ENCODE assay signal across 8 mouse cellular contexts in the genomic region with DNA sequence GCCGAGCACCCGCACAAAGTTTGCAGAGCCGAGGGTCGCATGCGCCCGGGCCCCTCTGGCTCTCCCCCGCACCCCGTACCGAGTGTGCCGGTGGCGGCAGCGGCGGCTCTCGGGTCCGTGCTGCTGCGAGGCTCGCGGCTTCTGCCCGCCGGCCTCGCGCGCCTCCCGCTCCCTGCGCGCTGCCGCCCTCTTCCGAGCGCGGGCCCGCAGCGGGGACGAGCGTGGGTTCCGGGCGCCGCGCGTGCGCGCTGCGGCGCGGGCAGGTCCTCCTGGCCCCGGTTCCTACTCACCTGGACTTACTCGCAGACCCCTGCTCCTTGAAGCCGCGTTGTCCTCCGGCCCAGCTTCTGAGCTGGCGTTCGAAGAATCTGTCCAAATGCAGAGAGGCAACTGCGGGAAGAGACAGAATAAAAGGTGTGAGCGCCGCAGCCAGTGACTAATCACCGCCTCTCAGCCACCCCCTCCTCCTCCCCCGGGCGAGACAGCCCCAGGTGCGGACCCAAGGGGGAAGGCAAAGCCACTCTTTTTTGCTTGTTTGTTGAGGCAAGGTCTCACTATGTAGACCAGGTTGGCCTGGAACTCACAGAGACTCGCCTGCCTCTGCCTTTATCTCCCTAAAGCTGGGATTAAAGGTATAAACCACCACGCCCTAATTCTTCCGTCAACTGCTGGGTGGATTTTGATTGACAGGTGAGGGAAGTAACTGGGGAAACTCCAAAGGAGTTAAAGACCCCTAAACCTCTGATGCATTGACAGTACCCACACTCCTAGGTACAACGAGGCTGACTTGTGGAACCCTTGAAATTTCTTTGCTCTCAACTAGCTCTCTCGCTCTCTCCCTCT. TPM values are rescaled to one million over a fixed set of nuclear protein-coding genes. Genes with fewer than 3 reads are reported as not detected.
DNase-seq lines count a peak whose midpoint lies in the region; ATAC-seq lines count a peak whose summit lies in the region.

No protein-coding gene starts in this region.

- 1% methylated on average over 63 of the region's 63 CpGs for WGBS in heart, embryonic 12.5 days
- WGBS in kidney, embryonic 16.5 days, result 2% methylated on average over 57 of the region's 63 CpGs
- 2% methylated on average over 30 of the region's 63 CpGs for WGBS in lung, embryonic 16.5 days

- peak; percentile 51 for DNase-seq in embryo, embryonic 11.5 days (ENCODE audit: low read depth, low spot score)
- DNase-seq in retina, postnatal 1 day, result peak; percentile 77
- DNase-seq in urinary bladder, postnatal 36 days (ENCODE audit: low spot score in 2 of 2), result peak; percentile 43 to 55

- peak overlapping the region; percentile 89 for H3K4me2 ChIP-seq in heart, embryonic 12.5 days
- H3K4me2 ChIP-seq in kidney, embryonic 16.5 days (replicated peaks; ENCODE audit: low read depth, low read length), result peak overlapping the region; percentile 91
- H3K4me2 ChIP-seq in lung, embryonic 16.5 days (ENCODE audit: low read depth, low read length), result peak overlapping the region; percentile 93

- H3K4me1 ChIP-seq in heart, embryonic 12.5 days (replicated peaks), result peaks cover 29% of the 10 kb centered on the region
- H3K4me1 ChIP-seq in kidney, embryonic 16.5 days (ENCODE audit: insufficient read depth, low read length), result peaks cover 31% of the 10 kb centered on the region
- peaks cover 22% of the 10 kb centered on the region for H3K4me1 ChIP-seq in lung, embryonic 16.5 days (replicated peaks; ENCODE audit: control insufficient read depth, insufficient read depth, low read length)

- H3K4me3 ChIP-seq in heart, embryonic 12.5 days, result peak overlapping the region; percentile 72
- H3K4me3 ChIP-seq in kidney, embryonic 16.5 days (ENCODE audit: low read length), result peak overlapping the region; percentile 70
- H3K4me3 ChIP-seq in lung, embryonic 16.5 days (ENCODE audit: low read length), result peak overlapping the region; percentile 73

- H3K27ac ChIP-seq in heart, embryonic 12.5 days (ENCODE audit: poor library complexity, severe bottlenecking), result no peak overlapping the region
- peak overlapping the region; percentile 53 for H3K27ac ChIP-seq in kidney, embryonic 16.5 days (ENCODE audit: low read length)
- peak overlapping the region; percentile 86 for H3K27ac ChIP-seq in lung, embryonic 16.5 days (ENCODE audit: low read length)

- H3K9ac ChIP-seq in heart, embryonic 12.5 days, result peak overlapping the region; percentile 77
- H3K9ac ChIP-seq in kidney, embryonic 16.5 days (replicated peaks; ENCODE audit: low read length), result peak overlapping the region; percentile 81
- H3K9ac ChIP-seq in lung, embryonic 16.5 days (ENCODE audit: low read length), result peak overlapping the region; percentile 78

- H3K36me3 ChIP-seq in heart, embryonic 12.5 days, result no peaks in the 10 kb centered on the region
- H3K36me3 ChIP-seq in kidney, embryonic 16.5 days (ENCODE audit: insufficient read depth, low read length), result no peaks in the 10 kb centered on the region
- no peaks in the 10 kb centered on the region for H3K36me3 ChIP-seq in lung, embryonic 16.5 days (ENCODE audit: control insufficient read depth, insufficient read depth, low read length)

- H3K9me3 ChIP-seq in heart, embryonic 12.5 days (replicated peaks), result 0 out of 2 replicates have a peak, but pooled peaks cover 2% of the 10 kb centered on the region
- no peaks in the 10 kb centered on the region for H3K9me3 ChIP-seq in kidney, embryonic 16.5 days (ENCODE audit: low read length)
- H3K9me3 ChIP-seq in lung, embryonic 16.5 days (ENCODE audit: control insufficient read depth, low read length), result no peaks in the 10 kb centered on the region

- peak; percentile 45 for ATAC-seq in CD4-positive, CD25-positive, alpha-beta regulatory T cell, adult 4 months
- peak; percentile 50 for ATAC-seq in activated CD4-positive, CD25-positive, alpha-beta regulatory T cell, adult 4 months
- peak; percentile 57; the same call in 1 of the 2 replicates for ATAC-seq in heart, embryonic 12.5 days (ENCODE audit: insufficient number of reproducible peaks, low FRiP score)
- peak; percentile 49; the same call in 1 of the 2 replicates for ATAC-seq in kidney, embryonic 16.5 days (ENCODE audit: low FRiP score, low TSS enrichment)
- peak; percentile 75 for ATAC-seq in lung, embryonic 16.5 days (ENCODE audit: low read depth)

- H3K27me3 ChIP-seq in heart, embryonic 12.5 days (replicated peaks), result peaks cover 29% of the 10 kb centered on the region
- peaks cover 10% of the 10 kb centered on the region; the same call in 1 of the 2 replicates for H3K27me3 ChIP-seq in kidney, embryonic 16.5 days (ENCODE audit: insufficient read depth, low read length)
- no peaks in the 10 kb centered on the region; the same call in 1 of the 2 replicates for H3K27me3 ChIP-seq in lung, embryonic 16.5 days (ENCODE audit: control insufficient read depth, insufficient read depth, low read depth, low read length)

RNA-seq across cellular contexts. Expression of gene Dusp14, which starts 0.6 kb away (rescaled TPM):
- 1 to 10 TPM; 7.3 to 10.0 TPM for polyA plus RNA-seq in CD4-positive, CD25-positive, alpha-beta regulatory T cell, adult 4 months (2017; shearing (Covaris generic))
- polyA plus RNA-seq in activated CD4-positive, CD25-positive, alpha-beta regulatory T cell, adult 4 months (2017; shearing (Covaris generic)), result 10 to 100 TPM; 11.4 to 17.0 TPM
- 5.9 and 6.2 TPM in 2 replicates for polyA plus RNA-seq in heart, embryonic 12.5 days (2016; fragmentation: Nextera tagmentation; extraction: Ambion mirVana)
- 45.4 and 54.6 TPM in 2 replicates for polyA plus RNA-seq in kidney, embryonic 16.5 days (2015; fragmentation: Nextera tagmentation; extraction: Ambion mirVana)
- polyA plus RNA-seq in lung, embryonic 16.5 days (2015; fragmentation: Nextera tagmentation; extraction: Ambion mirVana), result 26.1 and 29.8 TPM in 2 replicates
